Mouse (Mus musculus) forebrain, embryonic 15.5 days (tissue): ENCODE data around the gene Cadm4. TPM values are rescaled to one million over a fixed set of nuclear protein-coding genes. Genes with fewer than 3 reads are reported as not detected.

Experiments
- ATAC-seq: fragments of 200-750 bp; cut with Nextera tagmentation; replicated peaks from 2 replicates; pipeline ENCODE4 v1.8.0; 2017; ENCODE audit warnings: mild to moderate bottlenecking, moderate TSS enrichment, moderate library complexity
- H3K27ac ChIP-seq: fragments of 300-500 bp; sonication (generic); replicated peaks from 2 replicates; pipeline ENCODE4 v1.5.1; 2015; ENCODE audit warnings: mild to moderate bottlenecking, inconsistent platforms
- H3K27me3 ChIP-seq: fragments of 300-500 bp; sonication (generic); 2 replicates; pipeline ENCODE4 v1.6.1; 2015; ENCODE audit warnings: inconsistent platforms
- H3K36me3 ChIP-seq: fragments of 300-500 bp; sonication (generic); 2 replicates; pipeline ENCODE4 v1.6.1; 2015; ENCODE audit warnings: mild to moderate bottlenecking, inconsistent platforms
- H3K4me1 ChIP-seq: fragments of 300-500 bp; sonication (generic); 2 replicates; pipeline ENCODE4 v1.6.1; 2015; ENCODE audit warnings: inconsistent platforms
- H3K4me2 ChIP-seq: fragments of 300-500 bp; sonication (generic); replicated peaks from 2 replicates; pipeline ENCODE4 v1.6.1; 2015; ENCODE audit warnings: mild to moderate bottlenecking, inconsistent platforms
- H3K4me3 ChIP-seq: fragments of 300-500 bp; sonication (generic); 2 replicates; pipeline ENCODE4 v1.5.1; 2015; ENCODE audit warnings: mild to moderate bottlenecking, inconsistent platforms
- H3K9ac ChIP-seq: fragments of 300-500 bp; sonication (generic); replicated peaks from 2 replicates; pipeline ENCODE4 v1.6.1; 2015; ENCODE audit warnings: mild to moderate bottlenecking, inconsistent platforms
- H3K9me3 ChIP-seq: fragments of 300-500 bp; sonication (generic); 2 replicates; pipeline ENCODE4 v1.6.1; 2016; ENCODE audit warnings: inconsistent platforms
- WGBS: fragments of 180-500 bp; shearing (Covaris S2); methylation state at CpG from one replicate; pipeline ENCODE4 v1.1.7; 2015; ENCODE audit warnings: mixed read lengths; 5-methylcytosine and 5-hydroxymethylcytosine counted together
- polyA plus RNA-seq: library from polyadenylated mRNA; unstranded; fragments of >200 nt; fragmentation: Nextera tagmentation; extraction: Ambion mirVana; gene quantifications from 2 replicates; pipeline ENCODE4 v1.2.1, GENCODE M21; 2015

Gene Cadm4
- polyA plus RNA-seq, 1 experiment from 2014 or later: 76.4 TPM

DNA sequence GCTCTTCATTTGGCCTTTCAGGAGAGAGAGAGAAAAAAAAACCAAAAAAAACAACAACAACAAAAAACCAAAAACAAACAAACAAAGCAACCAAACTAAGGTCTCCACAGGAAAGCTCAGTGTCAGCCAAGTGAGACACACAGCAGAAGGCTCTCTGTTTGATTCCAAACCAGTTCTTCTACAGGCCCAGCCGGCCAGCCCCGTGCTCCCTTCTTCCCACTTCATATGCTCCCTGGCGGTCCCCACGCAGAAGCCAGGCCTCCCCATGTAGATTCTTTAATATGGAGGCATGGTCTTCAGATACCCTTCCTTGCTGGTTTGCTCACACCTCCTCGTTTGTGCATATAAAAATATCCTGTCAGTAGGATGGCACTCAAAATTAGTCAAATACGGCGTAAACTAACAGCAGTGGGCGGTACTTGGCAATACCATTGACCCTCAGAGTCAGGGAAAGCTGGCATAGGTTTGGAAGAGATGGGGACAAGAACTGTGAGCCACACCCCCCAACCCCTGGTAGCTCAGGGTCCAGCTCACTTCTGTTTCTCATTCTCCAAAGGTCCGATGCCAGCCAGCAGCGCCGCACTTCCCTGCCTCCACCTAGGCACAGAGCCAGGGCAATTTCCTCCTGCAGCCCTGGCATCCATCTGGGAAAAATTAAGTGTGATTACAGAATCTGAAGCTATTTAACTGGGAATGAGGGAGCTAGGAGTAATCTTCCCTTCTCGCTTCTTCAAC, 44.0 kb downstream of the Cadm4 start:
- 82% methylated on average over 12 of the region's 12 CpGs for WGBS
- no peaks in the 10 kb centered on the region for H3K9me3 ChIP-seq

DNA sequence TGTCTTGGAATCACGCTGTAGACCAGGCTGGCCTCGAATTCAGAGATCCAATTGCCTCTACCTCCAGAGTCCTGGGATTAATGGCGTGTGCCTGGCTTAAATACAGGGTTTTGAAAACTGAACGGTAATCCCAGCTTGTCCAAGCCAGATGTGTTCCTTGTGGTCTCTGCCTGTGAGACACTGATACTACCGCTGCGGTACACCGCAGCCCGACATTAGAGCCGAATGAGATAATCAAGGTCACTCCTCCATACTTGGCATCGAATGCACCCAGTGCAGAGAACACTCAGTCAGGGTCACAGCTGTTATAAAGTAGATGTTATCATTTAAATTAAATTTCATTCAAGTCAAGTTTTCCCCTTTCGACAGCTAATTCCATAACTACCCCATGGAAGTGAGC, 47.0 kb downstream of the Cadm4 start:
- H3K27ac ChIP-seq: no peak overlapping the region
- no peak for ATAC-seq
- H3K4me2 ChIP-seq: no peak overlapping the region
- H3K9ac ChIP-seq: no peak overlapping the region
- 94% methylated on average over 11 of the region's 11 CpGs for WGBS
- peaks cover 8% of the 10 kb centered on the region for H3K36me3 ChIP-seq
- H3K27me3 ChIP-seq: no peaks in the 10 kb centered on the region
- H3K4me1 ChIP-seq: peaks cover 39% of the 10 kb centered on the region
- no peaks in the 10 kb centered on the region for H3K9me3 ChIP-seq
- H3K4me3 ChIP-seq: no peak overlapping the region

More for the DNA sequence above, 44.0 kb downstream of the Cadm4 start:
- Histone ChIP-seq H3K4me3 (no peak overlapping the region), H3K4me1 (peaks cover 18% of the 10 kb centered on the region), H3K27ac (peak overlapping the region; percentile 62), H3K9ac (no peak overlapping the region), H3K4me2 (no peak overlapping the region), H3K27me3 (no peaks in the 10 kb centered on the region), H3K36me3 (no peaks in the 10 kb centered on the region)
- no peak for ATAC-seq

DNA sequence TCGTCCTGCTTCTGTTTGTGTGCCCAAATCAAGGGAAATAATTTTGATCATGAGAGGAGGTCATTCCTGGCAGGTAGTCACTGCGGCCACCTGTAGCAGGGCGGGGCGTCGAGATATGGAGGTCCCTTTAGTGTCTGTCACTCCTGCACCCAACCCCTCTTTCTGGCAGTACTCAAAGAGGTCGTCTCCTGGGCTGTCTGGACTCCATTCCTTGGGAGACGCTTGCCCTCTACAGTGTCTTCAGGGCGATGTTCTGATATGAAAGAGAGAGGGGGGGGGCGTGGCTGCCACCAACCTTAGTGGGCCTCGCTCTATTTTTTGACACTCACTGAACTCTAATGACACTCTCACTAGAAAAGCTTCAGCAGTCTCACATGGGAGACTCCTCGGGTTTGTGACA, 47.8 kb downstream of the Cadm4 start:
- Histone ChIP-seq H3K4me1 (peaks cover 47% of the 10 kb centered on the region), H3K9me3 (no peaks in the 10 kb centered on the region), H3K36me3 (peaks cover 15% of the 10 kb centered on the region), H3K27ac (peak overlapping the region; percentile 93), H3K27me3 (no peaks in the 10 kb centered on the region), H3K4me2 (peak overlapping the region; percentile 64), H3K9ac (peak overlapping the region; percentile 70), H3K4me3 (peak overlapping the region; percentile 57)
- ATAC-seq: no peak
- 60% methylated on average over 11 of the region's 11 CpGs for WGBS

DNA sequence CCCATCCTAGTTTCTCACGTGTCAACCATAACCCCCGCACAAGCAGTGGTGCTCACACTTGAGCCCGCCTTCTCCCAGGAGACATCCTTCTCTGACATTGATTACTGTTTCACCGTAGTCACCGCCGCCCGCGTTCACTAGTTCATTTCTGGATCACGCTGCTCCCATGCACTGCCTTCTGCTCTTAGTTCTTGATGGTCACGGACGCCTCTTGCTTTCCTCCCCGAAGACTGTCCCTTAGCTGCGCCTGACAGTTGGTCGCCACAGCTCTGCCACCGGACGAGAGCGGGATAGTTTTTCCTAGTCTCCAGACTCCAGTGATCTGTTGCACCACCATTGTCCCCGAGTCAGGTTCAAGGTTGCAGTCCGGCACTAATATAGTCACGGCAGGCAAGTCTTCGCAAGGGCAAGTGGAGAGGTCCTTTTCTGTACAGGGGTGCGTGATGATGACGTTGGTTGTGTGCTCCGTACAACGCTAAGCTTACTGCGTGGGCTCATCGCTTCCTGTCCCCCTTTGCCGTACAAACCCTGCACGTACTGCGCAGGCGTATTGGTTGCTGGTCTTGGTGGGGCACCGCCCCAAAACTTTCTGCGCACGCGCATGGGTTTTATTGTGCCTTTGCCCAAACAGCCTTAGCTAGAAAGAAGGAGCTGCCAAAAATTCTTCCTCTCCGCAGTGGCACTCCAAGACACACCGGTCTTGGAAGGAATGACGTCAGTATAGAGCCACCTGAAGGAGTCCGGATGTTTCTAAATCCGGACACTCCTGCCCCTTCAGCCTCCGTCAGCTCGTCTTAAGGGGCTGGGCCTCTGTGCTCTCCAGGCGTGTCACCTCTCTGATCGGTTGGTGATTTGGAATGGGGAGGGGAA, 48.5 kb downstream of the Cadm4 start, which contains the start of gene Irgq:
TSS of gene Irgq (plus strand) at position 628 of the 870 bp plus-strand sequence.
- H3K4me3 ChIP-seq: peak within 1 kb of the TSS; percentile 57
- ATAC-seq: peak; percentile 94
- peaks cover 53% of the 10 kb centered on the region for H3K4me1 ChIP-seq
- WGBS: under 1% methylated on average over 44 of the region's 44 CpGs
- peak within 1 kb of the TSS; percentile 82 for H3K9ac ChIP-seq
- H3K27me3 ChIP-seq: no peaks in the 10 kb centered on the region
- H3K36me3 ChIP-seq: peaks cover 22% of the 10 kb centered on the region
- H3K27ac ChIP-seq: peak within 1 kb of the TSS; percentile 93
- H3K9me3 ChIP-seq: no peaks in the 10 kb centered on the region
- H3K4me2 ChIP-seq: peak within 1 kb of the TSS; percentile 64

DNA sequence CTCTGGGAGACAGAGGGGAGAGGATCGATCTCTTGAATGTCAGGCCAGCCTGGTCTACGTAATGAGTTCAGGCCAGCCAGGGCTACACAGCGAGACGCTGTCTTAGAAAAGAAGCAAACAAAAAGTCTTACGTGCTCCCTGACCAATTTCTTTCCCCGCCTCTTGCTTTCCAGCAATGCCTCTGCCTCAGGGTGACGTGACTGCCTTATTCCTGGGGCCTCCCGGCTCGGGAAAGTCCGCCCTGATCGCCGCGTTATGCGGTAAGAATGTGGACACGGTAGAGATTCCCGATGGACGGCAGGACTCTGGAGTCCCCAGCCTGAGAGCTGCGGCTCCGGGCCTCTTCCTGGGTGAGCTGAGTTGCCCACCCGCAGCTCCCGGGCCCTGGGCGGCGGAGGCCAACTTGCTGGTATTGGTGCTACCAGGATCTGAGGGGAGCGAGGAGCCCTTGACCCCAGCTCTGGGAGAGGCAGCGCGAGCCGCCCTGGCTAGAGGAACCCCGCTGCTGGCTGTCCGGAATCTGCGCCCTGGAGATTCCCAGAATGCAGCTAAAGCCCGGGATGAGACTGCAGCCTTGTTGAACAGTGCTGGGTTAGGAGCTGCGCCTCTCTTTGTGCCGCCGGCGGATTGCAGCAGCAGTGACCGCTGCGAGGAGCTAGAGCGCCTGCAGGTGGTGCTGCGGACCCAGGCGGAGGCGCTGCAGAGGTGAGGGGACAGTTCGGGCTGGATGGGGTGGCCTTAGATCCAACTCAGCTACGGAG, 49.6 kb downstream of the Cadm4 start:
- Histone ChIP-seq H3K9ac (peak overlapping the region; percentile 82), H3K9me3 (no peaks in the 10 kb centered on the region), H3K4me2 (peak overlapping the region; percentile 64), H3K27ac (peak overlapping the region; percentile 91), H3K27me3 (no peaks in the 10 kb centered on the region), H3K4me1 (peaks cover 46% of the 10 kb centered on the region), H3K4me3 (peak overlapping the region; percentile 57), H3K36me3 (peaks cover 32% of the 10 kb centered on the region)
- WGBS: under 1% methylated on average over 43 of the region's 43 CpGs
- peak; percentile 57 for ATAC-seq

DNA sequence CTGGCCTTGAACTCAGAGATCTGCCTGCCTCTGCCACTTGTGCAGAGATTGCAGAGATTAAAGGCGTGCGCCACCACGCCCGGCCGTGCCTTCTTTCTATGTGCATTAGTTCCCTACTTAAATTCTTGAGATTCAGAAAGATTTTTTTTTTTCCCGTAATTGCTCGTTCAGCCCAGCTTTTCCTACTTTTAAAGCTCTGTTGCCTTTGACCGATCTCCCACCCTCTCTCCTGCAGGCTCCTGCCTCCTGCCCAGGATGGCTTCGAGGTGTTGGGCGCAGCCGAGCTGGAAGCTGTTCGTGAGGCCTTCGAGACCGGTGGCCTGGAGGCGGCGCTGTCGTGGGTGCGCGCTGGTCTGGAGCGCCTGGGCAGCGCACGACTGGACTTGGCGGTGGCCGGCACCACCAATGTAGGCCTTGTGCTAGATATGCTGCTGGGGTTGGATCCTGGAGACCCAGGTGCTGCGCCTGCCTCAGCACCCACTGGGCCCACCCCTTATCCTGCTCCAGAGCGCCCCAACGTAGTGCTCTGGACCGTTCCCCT, 51.3 kb downstream of the Cadm4 start:
- WGBS: 60% methylated on average over 28 of the region's 28 CpGs
- no peaks in the 10 kb centered on the region for H3K27me3 ChIP-seq
- H3K9ac ChIP-seq: no peak overlapping the region
- H3K36me3 ChIP-seq: peaks cover 33% of the 10 kb centered on the region
- peaks cover 47% of the 10 kb centered on the region for H3K4me1 ChIP-seq
- no peak overlapping the region for H3K4me2 ChIP-seq
- no peak overlapping the region for H3K4me3 ChIP-seq
- ATAC-seq: no peak
- no peaks in the 10 kb centered on the region for H3K9me3 ChIP-seq
- no peak overlapping the region for H3K27ac ChIP-seq

DNA sequence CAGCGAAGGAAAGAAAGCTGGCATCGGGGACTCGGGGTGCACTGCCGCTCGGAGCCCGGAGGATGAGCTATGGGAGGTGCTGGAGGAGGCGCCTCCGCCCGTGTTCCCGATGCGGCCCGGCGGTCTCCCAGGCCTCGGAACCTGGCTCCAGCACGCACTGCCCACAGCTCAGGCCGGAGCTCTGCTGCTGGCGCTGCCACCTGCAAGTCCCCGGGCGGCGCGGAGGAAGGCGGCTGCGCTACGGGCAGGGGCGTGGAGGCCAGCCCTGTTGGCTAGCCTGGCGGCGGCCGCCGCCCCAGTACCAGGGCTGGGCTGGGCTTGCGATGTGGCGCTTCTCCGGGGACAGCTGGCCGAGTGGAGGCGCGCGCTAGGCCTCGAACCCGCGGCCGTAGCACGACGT, 52.0 kb downstream of the Cadm4 start:
- no peaks in the 10 kb centered on the region for H3K9me3 ChIP-seq
- peaks cover 33% of the 10 kb centered on the region for H3K36me3 ChIP-seq
- H3K27me3 ChIP-seq: no peaks in the 10 kb centered on the region
- no peak overlapping the region for H3K9ac ChIP-seq
- H3K4me2 ChIP-seq: 0 out of 2 replicates have a peak overlapping the region, but pooled peaks have one; percentile 9
- 0 out of 2 replicates have a peak overlapping the region, but pooled peaks have one; percentile 2 for H3K4me3 ChIP-seq
- peaks cover 49% of the 10 kb centered on the region for H3K4me1 ChIP-seq
- WGBS: 24% methylated on average over 39 of the region's 42 CpGs
- H3K27ac ChIP-seq: no peak overlapping the region
- no peak for ATAC-seq

DNA sequence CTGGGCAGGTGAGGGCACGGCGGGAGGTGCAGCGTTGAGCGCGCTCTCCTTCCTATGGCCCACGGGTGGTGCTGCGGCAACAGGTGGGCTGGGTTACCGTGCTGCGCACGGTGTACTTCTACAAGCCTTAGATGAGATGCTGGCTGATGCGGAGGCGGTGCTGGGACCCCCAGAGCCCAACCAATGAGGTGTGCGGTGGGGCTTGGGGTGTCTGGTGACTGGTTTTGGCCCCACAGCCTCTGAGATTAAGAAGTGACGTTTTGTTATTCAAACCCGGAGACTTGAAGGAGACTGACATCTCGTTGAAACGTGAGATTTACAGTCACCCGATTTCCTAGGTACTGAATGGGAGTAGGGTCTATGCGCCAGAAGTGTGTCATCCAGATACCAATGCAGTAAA, 52.5 kb downstream of the Cadm4 start:
- Histone ChIP-seq H3K4me3 (0 out of 2 replicates have a peak overlapping the region, but pooled peaks have one; percentile 2), H3K27ac (no peak overlapping the region), H3K4me1 (peaks cover 47% of the 10 kb centered on the region), H3K9me3 (no peaks in the 10 kb centered on the region), H3K27me3 (no peaks in the 10 kb centered on the region), H3K4me2 (0 out of 2 replicates have a peak overlapping the region, but pooled peaks have one; percentile 9), H3K9ac (no peak overlapping the region), H3K36me3 (peaks cover 33% of the 10 kb centered on the region)
- no peak for ATAC-seq
- WGBS: 33% methylated on average over 19 of the region's 19 CpGs

DNA sequence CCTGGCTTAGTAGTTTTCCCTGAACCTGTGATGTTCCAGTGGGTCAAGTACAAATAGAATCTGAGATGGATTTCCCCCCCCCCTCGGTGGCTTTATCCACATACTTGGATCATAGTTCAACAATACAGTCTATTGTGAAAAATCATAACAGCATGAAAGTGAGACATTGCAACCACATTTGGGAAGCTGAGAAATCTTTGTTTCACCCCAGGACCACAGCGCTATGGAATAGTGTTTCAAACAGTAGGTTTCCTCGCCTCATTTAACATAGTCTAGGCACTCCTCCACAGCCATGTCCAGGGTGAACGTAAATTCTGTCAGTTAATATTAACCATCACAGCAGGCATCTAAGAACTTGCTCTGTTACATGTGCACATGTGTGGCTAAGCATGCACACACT, 55.3 kb downstream of the Cadm4 start:
- ATAC-seq: no peak
- WGBS: 83% methylated on average over 4 of the region's 4 CpGs

DNA sequence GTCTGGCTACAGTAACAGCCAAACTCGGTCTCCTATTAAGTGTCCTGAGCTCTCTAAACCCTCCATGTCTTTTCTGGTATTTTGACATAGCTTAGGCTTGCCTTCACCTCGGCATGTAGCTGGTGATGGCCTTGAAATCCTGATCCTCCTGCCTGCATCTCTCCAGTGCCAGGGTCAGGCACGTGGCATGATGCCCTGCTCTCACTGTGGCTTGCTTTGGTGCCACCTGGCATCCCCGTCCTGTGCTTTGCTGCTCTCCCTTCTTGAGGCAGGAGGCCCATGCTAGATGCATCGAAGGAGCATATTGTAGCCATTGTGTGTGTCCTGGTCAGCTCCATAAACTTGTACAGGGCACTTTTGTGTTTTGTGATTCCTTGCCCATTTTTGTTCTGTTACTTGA, 55.8 kb downstream of the Cadm4 start:
- ATAC-seq: no peak
- no peaks in the 10 kb centered on the region for H3K27me3 ChIP-seq
- no peak overlapping the region for H3K4me2 ChIP-seq
- no peaks in the 10 kb centered on the region for H3K9me3 ChIP-seq
- H3K4me3 ChIP-seq: no peak overlapping the region
- H3K27ac ChIP-seq: no peak overlapping the region
- H3K4me1 ChIP-seq: peaks cover 30% of the 10 kb centered on the region
- no peak overlapping the region for H3K9ac ChIP-seq
- peaks cover 33% of the 10 kb centered on the region for H3K36me3 ChIP-seq
- WGBS: 84% methylated on average over 5 of the region's 5 CpGs

More for the DNA sequence above, 55.3 kb downstream of the Cadm4 start:
- Histone ChIP-seq H3K27me3 (no peaks in the 10 kb centered on the region), H3K4me2 (no peak overlapping the region), H3K4me3 (no peak overlapping the region), H3K9ac (no peak overlapping the region), H3K9me3 (no peaks in the 10 kb centered on the region), H3K27ac (no peak overlapping the region), H3K4me1 (peaks cover 35% of the 10 kb centered on the region), H3K36me3 (peaks cover 33% of the 10 kb centered on the region)

DNA sequence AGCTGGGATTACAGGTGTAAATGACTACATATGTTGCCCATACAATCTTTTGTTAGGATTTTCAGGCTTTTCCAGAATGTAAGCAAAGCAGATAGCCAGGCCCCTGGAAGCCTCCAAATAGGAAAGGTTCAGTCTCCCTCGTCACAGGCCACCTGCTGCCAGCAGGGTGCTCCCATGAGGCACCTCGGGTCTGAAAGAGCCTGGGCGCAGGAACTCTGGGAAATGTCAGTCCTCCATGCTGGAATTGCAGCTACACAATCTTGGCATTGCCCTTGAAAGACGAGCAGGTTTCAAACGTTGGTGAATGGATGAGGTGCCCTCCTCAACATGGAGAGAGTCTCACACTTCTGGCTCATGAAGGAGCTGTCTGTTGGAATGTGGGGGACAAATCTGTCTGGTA, 56.3 kb downstream of the Cadm4 start:
- Histone ChIP-seq H3K4me2 (no peak overlapping the region), H3K4me1 (peaks cover 26% of the 10 kb centered on the region), H3K9ac (no peak overlapping the region), H3K27ac (0 out of 2 replicates have a peak overlapping the region, but pooled peaks have one; percentile 15), H3K9me3 (no peaks in the 10 kb centered on the region), H3K27me3 (no peaks in the 10 kb centered on the region), H3K36me3 (peaks cover 32% of the 10 kb centered on the region), H3K4me3 (no peak overlapping the region)
- no peak for ATAC-seq
- 38% methylated on average over 5 of the region's 5 CpGs for WGBS
